Mouse (Mus musculus): Measurements from ENCODE around the gene Gfod2. TPM values are rescaled to one million over a fixed set of nuclear protein-coding genes. Genes with fewer than 3 reads are reported as not detected.

The Gfod2 gene
- total RNA-seq, 2 experiments from 2014 or later = 25.4 to 26.3 TPM

- DNase-seq (ENCODE audit: low spot score in 2 of 2) = no peak
- intact Hi-C loops (cut with DNase I) = loop anchor here (5.0 kb wide), 1 partner anchor 54 kb away; the partner anchor contains the start of genes Agrp and Ctcf
Observed at GRCm38 (mm10) chr8:105690978-105691377, 67.5 kb downstream of the Gfod2 start.

- DNase-seq (ENCODE audit: low spot score in 2 of 2) = no peak
- intact Hi-C loops (cut with DNase I) = loop anchor here (5.0 kb wide), 1 partner anchor 53 kb away; the partner anchor contains the start of genes Agrp and Ctcf
Observed at GRCm38 (mm10) chr8:105689983-105690360, 68.5 kb downstream of the Gfod2 start.

GRCm38 (mm10) chr8:105689256-105689982 is 69.0 kb downstream of the Gfod2 start:
- DNase-seq (ENCODE audit: low spot score in 2 of 2) = no peak
- intact Hi-C loops (cut with DNase I) = no loop called here

GRCm38 (mm10) chr8:105688242-105688752 is 70.2 kb downstream of the Gfod2 start:
- intact Hi-C loops (cut with DNase I) = no loop called here
- no peak for DNase-seq (ENCODE audit: low spot score in 2 of 2)

GRCm38 (mm10) chr8:105687512-105687911 is 71.0 kb downstream of the Gfod2 start:
- intact Hi-C loops (cut with DNase I) = no loop called here
- DNase-seq (ENCODE audit: low spot score in 2 of 2) = no peak

- no peak for DNase-seq (ENCODE audit: low spot score in 2 of 2)
- intact Hi-C loops (cut with DNase I) = no loop called here
Observed at GRCm38 (mm10) chr8:105686551-105686950, 71.9 kb downstream of the Gfod2 start.

GRCm38 (mm10) chr8:105685796-105686308 is 72.6 kb downstream of the Gfod2 start, which contains the start of gene Carmil2:
Gene Carmil2, plus strand, starts transcription at chr8:105686274.
- intact Hi-C loops (cut with DNase I) = no loop called here
- DNase-seq (ENCODE audit: low spot score in 2 of 2) = no peak

GRCm38 (mm10) chr8:105685325-105685724 is 73.1 kb downstream of the Gfod2 start:
- no peak for DNase-seq (ENCODE audit: low spot score in 2 of 2)
- intact Hi-C loops (cut with DNase I) = no loop called here

GRCm38 (mm10) chr8:105677891-105678290 is 80.6 kb downstream of the Gfod2 start:
- intact Hi-C loops (cut with DNase I) = no loop called here

More at GRCm38 (mm10) chr8:105677891-105678290, 80.6 kb downstream of the Gfod2 start:
- DNase-seq (ENCODE audit: low spot score in 2 of 2) = no peak

Other genes starting within 250 kb of the Gfod2 start
- gene Hsd11b2, start 239.9 kb downstream of the Gfod2 start, total RNA-seq (2021) = under 1 TPM in 1 of 2 experiments, not detected in 1; 0.20 TPM
- 100 to 1,000 TPM; 305 to 349 TPM for gene Atp6v0d1, start 192.6 kb downstream of the Gfod2 start, total RNA-seq (2021)
- 10 to 100 TPM; 70.3 to 89.3 TPM for gene Ripor1, start 153.4 kb downstream of the Gfod2 start, total RNA-seq (2021)
- gene Ctcf, start 122.1 kb downstream of the Gfod2 start, total RNA-seq (2021) = 10 to 100 TPM; 61.2 to 77.2 TPM
- not detected for gene Agrp, start 121.3 kb downstream of the Gfod2 start, total RNA-seq (2021)
- 10 to 100 TPM; 56.3 to 66.3 TPM for gene Carmil2, start 72.4 kb downstream of the Gfod2 start, total RNA-seq (2021)
- gene Acd, start 57.6 kb downstream of the Gfod2 start, total RNA-seq (2021) = 10 to 100 TPM; 45.8 to 50.6 TPM
- gene Pard6a, start 57.5 kb downstream of the Gfod2 start, total RNA-seq (2021) = 10 to 100 TPM; 45.5 to 53.6 TPM
- not detected for gene 4933405L10Rik, start 51.0 kb downstream of the Gfod2 start, total RNA-seq (2021)
- 10 to 100 TPM in 1 of 2 experiments, 1 to 10 TPM in 1; 9.9 to 10.7 TPM for gene Enkd1, start 50.5 kb downstream of the Gfod2 start, total RNA-seq (2021)
- 10 to 100 TPM; 22.1 to 25.1 TPM for gene Ranbp10, start 68.7 kb upstream of the Gfod2 start, total RNA-seq (2021)
- not detected for gene Tsnaxip1, start 69.1 kb upstream of the Gfod2 start, total RNA-seq (2021)
- 10 to 100 TPM; 15.2 to 18.0 TPM for gene Cenpt, start 94.6 kb upstream of the Gfod2 start, total RNA-seq (2021)
- gene Thap11, start 96.5 kb upstream of the Gfod2 start, total RNA-seq (2021) = 10 to 100 TPM; 38.9 to 44.8 TPM
- 10 to 100 TPM; 25.7 to 35.4 TPM for gene Nutf2, start 101.9 kb upstream of the Gfod2 start, total RNA-seq (2021)
- 10 to 100 TPM; 56.9 to 68.4 TPM for gene Edc4, start 122.2 kb upstream of the Gfod2 start, total RNA-seq (2021)
- gene Nrn1l, start 134.9 kb upstream of the Gfod2 start, total RNA-seq (2021) = 1 to 10 TPM; 2.8 to 5.3 TPM
- gene Pskh1, start 141.8 kb upstream of the Gfod2 start, total RNA-seq (2021) = 1 to 10 TPM; 8.6 to 9.7 TPM
- gene Ctrl, start 175.2 kb upstream of the Gfod2 start, total RNA-seq (2021) = 1 to 10 TPM in 1 of 2 experiments, under 1 TPM in 1; 0.79 to 1.9 TPM
- gene Psmb10, start 179.8 kb upstream of the Gfod2 start, total RNA-seq (2021) = 100 to 1,000 TPM in 1 of 2 experiments, 10 to 100 TPM in 1; 80.6 to 117 TPM
- gene Lcat, start 184.7 kb upstream of the Gfod2 start, total RNA-seq (2021) = 10 to 100 TPM; 26.7 to 29.0 TPM
- gene Slc12a4, start 207.4 kb upstream of the Gfod2 start, total RNA-seq (2021) = 10 to 100 TPM; 18.6 to 20.0 TPM
- not detected for gene Dpep3, start 220.8 kb upstream of the Gfod2 start, total RNA-seq (2021)
- 10 to 100 TPM; 16.4 to 19.3 TPM for gene Dus2, start 232.7 kb upstream of the Gfod2 start, total RNA-seq (2021)
- under 1 TPM; 0.30 to 0.36 TPM for gene Dpep2nb, start 247.3 kb upstream of the Gfod2 start, total RNA-seq (2021)

Data from left cerebral cortex, postnatal 36 days (tissue).